Mouse (Mus musculus) frontal cortex, postnatal 36 days (tissue): ENCODE measurements around the gene Sult2a6.

Experiments
- DNase-seq, 2 experiments: peaks; one replicate each; pipeline ENCODE4 v3.0.0; 2022; ENCODE audit warnings: low spot score in 2 of 2

The Sult2a6 gene

GRCm38 (mm10) chr7:14254770-14255169 lies at the start of gene Sult2a6:
Sult2a6 (minus strand) TSS chr7:14254870.
- DNase-seq = no peak

DNA sequence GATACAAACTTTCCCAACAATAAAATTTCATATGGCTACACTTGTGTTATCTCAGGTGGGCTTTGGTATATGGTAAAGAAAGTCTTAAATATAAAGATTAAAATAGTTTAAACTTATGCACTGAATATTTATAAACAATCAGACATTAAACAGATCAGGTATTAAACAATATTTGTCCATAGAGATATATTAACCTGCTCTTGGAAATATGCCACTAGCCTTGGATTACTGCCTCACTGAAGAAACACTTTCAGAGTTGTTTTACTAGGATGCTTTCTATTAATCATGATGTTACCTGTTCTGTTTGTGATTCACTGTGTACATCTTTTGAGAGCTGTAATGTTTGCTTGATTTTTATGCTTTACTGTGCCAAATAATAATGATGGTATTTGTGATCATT lies 39.4 kb downstream of the Sult2a6 start:
- DNase-seq = no peak

GRCm38 (mm10) chr7:14203417-14203816 lies 51.3 kb downstream of the Sult2a6 start:
- no peak for DNase-seq

DNA sequence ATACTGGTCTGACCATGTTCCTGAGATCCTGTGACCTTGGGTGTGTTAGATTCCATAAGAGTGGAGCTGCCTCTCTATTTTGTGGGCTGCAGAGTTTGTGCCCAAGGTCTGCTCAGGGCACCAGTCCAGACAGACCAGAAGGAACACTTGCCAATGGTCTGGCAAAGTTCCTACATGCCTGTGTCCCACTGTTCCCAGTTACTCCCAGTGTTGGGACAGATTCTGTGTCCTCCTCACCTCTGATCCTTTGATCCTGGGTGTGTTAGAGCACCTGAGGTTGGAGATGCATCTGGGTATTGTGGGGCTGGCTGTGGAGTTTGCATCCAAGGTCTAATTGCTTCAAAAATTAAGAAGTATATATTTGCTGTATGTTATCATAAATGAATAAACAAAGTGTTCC lies 52.2 kb downstream of the Sult2a6 start:
- DNase-seq = no peak
